Mouse (Mus musculus) bone marrow, adult 2 months (tissue): ENCODE data around the gene Pola2.

ENCODE experiments used
- CTCF ChIP-seq: fragments of 200-500 bp; IDR thresholded peaks from 2 replicates; pipeline ENCODE4 v1.5.1; 2011; ENCODE audit warnings: low read length, control low read depth; ENCODE audit not compliant: control insufficient read depth, insufficient read depth
- POLR2A ChIP-seq: fragments of 200-500 bp; IDR thresholded peaks from 2 replicates; pipeline ENCODE4 v1.6.1; 2011; ENCODE audit warnings: low read depth, mild to moderate bottlenecking, control low read depth, low read length, borderline replicate concordance; ENCODE audit not compliant: control insufficient read depth

GRCm38 (mm10) chr19:5965910-5966309 is 1.9 kb upstream of the Pola2 start:
- no peak for TF ChIP-seq CTCF
- no peak for TF ChIP-seq POLR2A
